Mouse (Mus musculus): ENCODE data around the gene Trim11. TPM values are rescaled to one million over a fixed set of nuclear protein-coding genes. Genes with fewer than 3 reads are reported as not detected.

Trim11 gene
- polyA plus RNA-seq, 1 experiment from 2014 or later: 9.1 TPM

Small RNA genes within 50 kb of the gene (microRNA-seq; reads per million reads assigned to microRNA genes)
- not detected for gene Gm44313

Other genes with a start within 250 kb of the Trim11 start
- not detected in 2 replicates for gene Olfr317, start 238.9 kb upstream of the Trim11 start, polyA plus RNA-seq (2015; fragmentation: Nextera tagmentation; extraction: Ambion mirVana)
- gene Olfr316, start 225.4 kb upstream of the Trim11 start, polyA plus RNA-seq (2015; fragmentation: Nextera tagmentation; extraction: Ambion mirVana): not detected in 2 replicates
- not detected in 2 replicates for gene Olfr315, start 204.9 kb upstream of the Trim11 start, polyA plus RNA-seq (2015; fragmentation: Nextera tagmentation; extraction: Ambion mirVana)
- gene Olfr314, start 195.1 kb upstream of the Trim11 start, polyA plus RNA-seq (2015; fragmentation: Nextera tagmentation; extraction: Ambion mirVana): not detected in 2 replicates
- not detected in 2 replicates for gene Fam183b, start 176.1 kb upstream of the Trim11 start, polyA plus RNA-seq (2015; fragmentation: Nextera tagmentation; extraction: Ambion mirVana)
- gene Olfr313, start 163.1 kb upstream of the Trim11 start, polyA plus RNA-seq (2015; fragmentation: Nextera tagmentation; extraction: Ambion mirVana): not detected in 2 replicates
- not detected in 2 replicates for gene Olfr312, start 148.9 kb upstream of the Trim11 start, polyA plus RNA-seq (2015; fragmentation: Nextera tagmentation; extraction: Ambion mirVana)
- not detected in 2 replicates for gene Olfr311, start 138.8 kb upstream of the Trim11 start, polyA plus RNA-seq (2015; fragmentation: Nextera tagmentation; extraction: Ambion mirVana)
- 1.7 and 2.6 TPM in 2 replicates for gene Gm12258, start 130.9 kb upstream of the Trim11 start, polyA plus RNA-seq (2015; fragmentation: Nextera tagmentation; extraction: Ambion mirVana)
- 2.3 and 2.5 TPM in 2 replicates for gene 2810021J22Rik, start 110.9 kb upstream of the Trim11 start, polyA plus RNA-seq (2015; fragmentation: Nextera tagmentation; extraction: Ambion mirVana)
- gene Zfp39, start 73.9 kb upstream of the Trim11 start, polyA plus RNA-seq (2015; fragmentation: Nextera tagmentation; extraction: Ambion mirVana): 4.8 and 5.2 TPM in 2 replicates
- gene Btnl10, start 60.2 kb upstream of the Trim11 start, polyA plus RNA-seq (2015; fragmentation: Nextera tagmentation; extraction: Ambion mirVana): 14.3 and 16.4 TPM in 2 replicates
- 111 and 117 TPM in 2 replicates for gene Rnf187, start 39.2 kb upstream of the Trim11 start, polyA plus RNA-seq (2015; fragmentation: Nextera tagmentation; extraction: Ambion mirVana)
- gene Hist3h2ba, start 29.2 kb upstream of the Trim11 start, polyA plus RNA-seq (2015; fragmentation: Nextera tagmentation; extraction: Ambion mirVana): 9.2 and 9.6 TPM in 2 replicates
- 16.1 and 16.4 TPM in 2 replicates for gene Hist3h2a, start 23.4 kb upstream of the Trim11 start, polyA plus RNA-seq (2015; fragmentation: Nextera tagmentation; extraction: Ambion mirVana)
- gene Trim17, start 23.4 kb upstream of the Trim11 start, polyA plus RNA-seq (2015; fragmentation: Nextera tagmentation; extraction: Ambion mirVana): 0.06 and 0.14 TPM in 2 replicates
- gene Obscn, start 158.3 kb downstream of the Trim11 start, polyA plus RNA-seq (2015; fragmentation: Nextera tagmentation; extraction: Ambion mirVana): 0.28 and 0.30 TPM in 2 replicates
- gene Iba57, start 185.6 kb downstream of the Trim11 start, polyA plus RNA-seq (2015; fragmentation: Nextera tagmentation; extraction: Ambion mirVana): 12.1 and 14.5 TPM in 2 replicates
- 0.10 and 0.17 TPM in 2 replicates for gene Gjc2, start 205.1 kb downstream of the Trim11 start, polyA plus RNA-seq (2015; fragmentation: Nextera tagmentation; extraction: Ambion mirVana)
- 54.2 and 60.8 TPM in 2 replicates for gene Guk1, start 214.1 kb downstream of the Trim11 start, polyA plus RNA-seq (2015; fragmentation: Nextera tagmentation; extraction: Ambion mirVana)
- 50.5 and 51.0 TPM in 2 replicates for gene Mrpl55, start 224.4 kb downstream of the Trim11 start, polyA plus RNA-seq (2015; fragmentation: Nextera tagmentation; extraction: Ambion mirVana)
- gene 2310033P09Rik, start 230.2 kb downstream of the Trim11 start, polyA plus RNA-seq (2015; fragmentation: Nextera tagmentation; extraction: Ambion mirVana): 15.4 and 15.9 TPM in 2 replicates

All from liver, embryonic 15.5 days (tissue).